Mouse (Mus musculus) kidney, embryonic 15.5 days (tissue): ENCODE measurements around the gene Gm11027. TPM values are rescaled to one million over a fixed set of nuclear protein-coding genes. Genes with fewer than 3 reads are reported as not detected.

Experiments used
- ATAC-seq: fragments of 200-750 bp; cut with Nextera tagmentation; replicated peaks from 2 replicates; pipeline ENCODE4 v1.8.0; 2017; ENCODE audit warnings: moderate TSS enrichment; ENCODE audit not compliant: low FRiP score
- H3K27ac ChIP-seq: fragments of 300-500 bp; sonication (generic); 2 replicates; pipeline ENCODE4 v1.5.1; 2015; ENCODE audit warnings: mild to moderate bottlenecking, inconsistent platforms
- H3K27me3 ChIP-seq: fragments of 300-500 bp; sonication (generic); 2 replicates; pipeline ENCODE4 v1.6.1; 2015; ENCODE audit warnings: inconsistent platforms
- H3K36me3 ChIP-seq: fragments of 300-500 bp; sonication (generic); 2 replicates; pipeline ENCODE4 v1.6.1; 2015; ENCODE audit warnings: inconsistent platforms
- H3K4me1 ChIP-seq: fragments of 300-500 bp; sonication (generic); 2 replicates; pipeline ENCODE4 v1.6.1; 2015; ENCODE audit warnings: inconsistent platforms
- H3K4me2 ChIP-seq: fragments of 300-500 bp; sonication (generic); 2 replicates; pipeline ENCODE4 v1.6.1; 2015; ENCODE audit warnings: moderate library complexity, mild to moderate bottlenecking, inconsistent platforms
- H3K4me3 ChIP-seq: fragments of 300-500 bp; sonication (generic); replicated peaks from 2 replicates; pipeline ENCODE4 v1.5.1; 2015; ENCODE audit warnings: mild to moderate bottlenecking, inconsistent platforms
- H3K9ac ChIP-seq: fragments of 300-500 bp; sonication (generic); 2 replicates; pipeline ENCODE4 v1.6.1; 2015; ENCODE audit warnings: mild to moderate bottlenecking, inconsistent platforms
- H3K9me3 ChIP-seq: fragments of 300-500 bp; sonication (generic); replicated peaks from 2 replicates; pipeline ENCODE4 v1.6.1; 2016; ENCODE audit warnings: inconsistent platforms
- WGBS: fragments of 180-500 bp; shearing (Covaris S2); methylation state at CpG from one replicate; pipeline ENCODE4 v1.1.7; 2015; ENCODE audit warnings: mixed read lengths; 5-methylcytosine and 5-hydroxymethylcytosine counted together
- microRNA-seq: library from miRNA; unstranded; fragments of <30 nt; microRNA quantifications from one replicate; pipeline ENCODE4, GENCODE M21; 2016
- polyA plus RNA-seq: library from polyadenylated mRNA; unstranded; fragments of >200 nt; fragmentation: Nextera tagmentation; extraction: Ambion mirVana; gene quantifications from 2 replicates; pipeline ENCODE4 v1.2.1, GENCODE M21; 2015

Gene Gm11027
- polyA plus RNA-seq, 1 experiment from 2014 or later = not detected

GRCm38 (mm10) chr12:116308612-116309011, 33.4 kb downstream of the Gm11027 start:
- no peak overlapping the region for H3K27ac ChIP-seq
- WGBS = 25% methylated on average over 2 of the region's 2 CpGs
- H3K9ac ChIP-seq = no peak overlapping the region
- no peak overlapping the region for H3K4me3 ChIP-seq
- H3K9me3 ChIP-seq = no peaks in the 10 kb centered on the region
- no peak overlapping the region for H3K4me2 ChIP-seq
- H3K36me3 ChIP-seq = no peaks in the 10 kb centered on the region
- H3K4me1 ChIP-seq = no peaks in the 10 kb centered on the region
- no peak for ATAC-seq
- no peaks in the 10 kb centered on the region for H3K27me3 ChIP-seq

- Histone ChIP-seq H3K27me3 (no peaks in the 10 kb centered on the region), H3K4me3 (no peak overlapping the region), H3K9ac (no peak overlapping the region), H3K9me3 (no peaks in the 10 kb centered on the region), H3K36me3 (no peaks in the 10 kb centered on the region), H3K4me2 (no peak overlapping the region), H3K27ac (no peak overlapping the region), H3K4me1 (peaks cover 10% of the 10 kb centered on the region; the same call in 1 of the 2 replicates)
- no peak for ATAC-seq
- 88% methylated on average over 1 of the region's 1 CpGs for WGBS
Observed at GRCm38 (mm10) chr12:116313816-116314215, 38.6 kb downstream of the Gm11027 start.

GRCm38 (mm10) chr12:116315498-116315897, 40.3 kb downstream of the Gm11027 start:
- Histone ChIP-seq H3K9ac (no peak overlapping the region), H3K27me3 (no peaks in the 10 kb centered on the region), H3K27ac (no peak overlapping the region), H3K4me1 (peaks cover 10% of the 10 kb centered on the region; the same call in 1 of the 2 replicates), H3K4me3 (no peak overlapping the region), H3K9me3 (no peaks in the 10 kb centered on the region), H3K36me3 (no peaks in the 10 kb centered on the region), H3K4me2 (no peak overlapping the region)
- WGBS = 56% methylated on average over 3 of the region's 3 CpGs
- ATAC-seq = no peak

GRCm38 (mm10) chr12:116317818-116318217, 42.6 kb downstream of the Gm11027 start:
- H3K4me2 ChIP-seq = no peak overlapping the region
- H3K9me3 ChIP-seq = no peaks in the 10 kb centered on the region
- 0 out of 2 replicates have a peak, but pooled peaks cover 6% of the 10 kb centered on the region for H3K36me3 ChIP-seq
- no peak overlapping the region for H3K9ac ChIP-seq
- ATAC-seq = no peak
- H3K27ac ChIP-seq = no peak overlapping the region
- H3K4me3 ChIP-seq = no peak overlapping the region
- H3K4me1 ChIP-seq = peaks cover 10% of the 10 kb centered on the region; the same call in 1 of the 2 replicates
- 71% methylated on average over 1 of the region's 1 CpGs for WGBS
- H3K27me3 ChIP-seq = no peaks in the 10 kb centered on the region

Small RNA genes lying within 50 kb of the gene (microRNA-seq; reads per million reads assigned to microRNA genes)
- not detected for gene Gm23190

Other genes starting within 250 kb of the Gm11027 start
- 48.1 and 48.8 TPM in 2 replicates for gene Zfp386, start 227.7 kb upstream of the Gm11027 start, polyA plus RNA-seq
- 0.86 and 1.2 TPM in 2 replicates for gene Vipr2, start 197.7 kb upstream of the Gm11027 start, polyA plus RNA-seq
- gene Wdr60, start 12.4 kb upstream of the Gm11027 start, polyA plus RNA-seq = 19.6 and 20.2 TPM in 2 replicates
- 17.8 and 18.7 TPM in 2 replicates for gene Esyt2, start 5.8 kb downstream of the Gm11027 start, polyA plus RNA-seq
- gene Ncapg2, start 130.0 kb downstream of the Gm11027 start, polyA plus RNA-seq = 37.0 and 37.2 TPM in 2 replicates
- 0.10 and 0.18 TPM in 2 replicates for gene Ptprn2, start 210.3 kb downstream of the Gm11027 start, polyA plus RNA-seq